Mouse (Mus musculus) kidney, postnatal 0 days (tissue): ENCODE results near the gene Arhgap27. TPM values are rescaled to one million over a fixed set of nuclear protein-coding genes. Genes with fewer than 3 reads are reported as not detected.
A peak's percentile ranks its signal among the peaks of the same experiment; 100 is the strongest.
"Not testable (repeated sequence)": the region's sequence is repeated elsewhere in the genome, so short reads cannot be mapped to it uniquely, and the experiment has no call there.

Experiments used
- ATAC-seq: fragments of 200-750 bp; cut with Nextera tagmentation; replicated peaks from 2 replicates; pipeline ENCODE4 v1.8.0; 2017; ENCODE audit warnings: low read depth, moderate number of reproducible peaks, moderate TSS enrichment, moderate library complexity; ENCODE audit not compliant: low FRiP score
- DNase-seq: peaks from one replicate; pipeline ENCODE4 v3.0.0-alpha.2; 2016; ENCODE audit warnings: low spot score
- H3K27ac ChIP-seq: fragments of 300-500 bp; sonication (generic); 2 replicates; pipeline ENCODE4 v1.5.1; 2014; ENCODE audit warnings: mild to moderate bottlenecking
- H3K27me3 ChIP-seq: fragments of 300-500 bp; sonication (generic); 2 replicates; pipeline ENCODE4 v1.6.1; 2014; ENCODE audit warnings: low read length, mixed read lengths; ENCODE audit not compliant: insufficient read depth
- H3K36me3 ChIP-seq: fragments of 300-500 bp; sonication (generic); 2 replicates; pipeline ENCODE4 v1.6.1; 2014; ENCODE audit warnings: low read length, mixed read lengths; ENCODE audit not compliant: insufficient read depth
- H3K4me1 ChIP-seq: fragments of 300-500 bp; sonication (generic); replicated peaks from 2 replicates; pipeline ENCODE4 v1.6.1; 2014; ENCODE audit warnings: antibody characterized with exemption, low read length, mixed read lengths; ENCODE audit not compliant: insufficient read depth
- H3K4me2 ChIP-seq: fragments of 300-500 bp; sonication (generic); 2 replicates; pipeline ENCODE4 v1.6.1; 2014; ENCODE audit warnings: mild to moderate bottlenecking, low read length, moderate library complexity, mixed read lengths
- H3K4me3 ChIP-seq: fragments of 300-500 bp; sonication (generic); replicated peaks from 2 replicates; pipeline ENCODE4 v1.5.1; 2014; ENCODE audit warnings: low read depth, low read length
- H3K9ac ChIP-seq: fragments of 300-500 bp; sonication (generic); 2 replicates; pipeline ENCODE4 v1.6.1; 2014; ENCODE audit warnings: low read depth, low read length
- H3K9me3 ChIP-seq: fragments of 300-500 bp; sonication (generic); replicated peaks from 2 replicates; pipeline ENCODE4 v1.6.1; 2016; ENCODE audit warnings: low read length, inconsistent platforms, mixed read lengths
- CTCF ChIP-seq: IDR thresholded peaks from 2 replicates; pipeline ENCODE4 v1.5.1; 2016; ENCODE audit warnings: antibody characterized with exemption, low read depth, mild to moderate bottlenecking, moderate library complexity
- WGBS: fragments of 180-500 bp; shearing (Covaris S2); extraction: QIAGEN DNeasy Blood & Tissue Kit; methylation state at CpG from one replicate; pipeline ENCODE4 v1.1.7; 2014; 5-methylcytosine and 5-hydroxymethylcytosine counted together
- polyA plus RNA-seq: library from polyadenylated mRNA; unstranded; fragments of >200 nt; fragmentation: Nextera tagmentation; extraction: Ambion mirVana; gene quantifications from 2 replicates; pipeline ENCODE4 v1.2.1, GENCODE M21; 2015

Arhgap27 gene
- polyA plus RNA-seq, 1 experiment from 2014 or later = 16.6 TPM

GRCm38 (mm10) chr11:103330651-103331319 lies 32.7 kb downstream of the Arhgap27 start:
- H3K9ac ChIP-seq = no peak overlapping the region
- H3K36me3 ChIP-seq = no peaks in the 10 kb centered on the region
- no peak overlapping the region for H3K27ac ChIP-seq
- WGBS = 68% methylated on average over 7 of the region's 7 CpGs
- DNase-seq (no peak), ATAC-seq (no peak)
- 0 out of 2 replicates have a peak, but pooled peaks cover 3% of the 10 kb centered on the region for H3K27me3 ChIP-seq
- no peak overlapping the region for H3K4me2 ChIP-seq
- no peaks in the 10 kb centered on the region for H3K9me3 ChIP-seq
- TF ChIP-seq CTCF = peak; percentile 18; the same call in 1 of the 2 replicates
- no peak overlapping the region for H3K4me3 ChIP-seq
- H3K4me1 ChIP-seq = no peaks in the 10 kb centered on the region

GRCm38 (mm10) chr11:103326950-103327349 lies 36.5 kb downstream of the Arhgap27 start:
- no peaks in the 10 kb centered on the region for H3K9me3 ChIP-seq
- H3K27ac ChIP-seq = no peak overlapping the region
- H3K4me2 ChIP-seq = no peak overlapping the region
- WGBS = 13% methylated on average over 5 of the region's 5 CpGs
- H3K9ac ChIP-seq = no peak overlapping the region
- H3K27me3 ChIP-seq = no peaks in the 10 kb centered on the region
- no peaks in the 10 kb centered on the region for H3K4me1 ChIP-seq
- H3K4me3 ChIP-seq = no peak overlapping the region
- ATAC-seq (no peak), DNase-seq (peak; percentile 80)
- peak; percentile 93 for TF ChIP-seq CTCF
- no peaks in the 10 kb centered on the region for H3K36me3 ChIP-seq

- H3K4me3 ChIP-seq = no peak overlapping the region
- H3K4me1 ChIP-seq = no peaks in the 10 kb centered on the region
- peak; percentile 89 for TF ChIP-seq CTCF
- H3K27me3 ChIP-seq = no peaks in the 10 kb centered on the region
- 9% methylated on average over 8 of the region's 8 CpGs for WGBS
- ATAC-seq (no peak), DNase-seq (peak; percentile 89)
- no peak overlapping the region for H3K9ac ChIP-seq
- no peak overlapping the region for H3K27ac ChIP-seq
- no peak overlapping the region for H3K4me2 ChIP-seq
- no peaks in the 10 kb centered on the region for H3K9me3 ChIP-seq
- H3K36me3 ChIP-seq = no peaks in the 10 kb centered on the region
Observed at GRCm38 (mm10) chr11:103325172-103325571, 38.3 kb downstream of the Arhgap27 start.

GRCm38 (mm10) chr11:103324723-103325122 lies 38.8 kb downstream of the Arhgap27 start:
- Histone ChIP-seq H3K4me2 (no peak overlapping the region), H3K27me3 (no peaks in the 10 kb centered on the region), H3K4me3 (no peak overlapping the region), H3K9me3 (no peaks in the 10 kb centered on the region), H3K27ac (no peak overlapping the region), H3K36me3 (no peaks in the 10 kb centered on the region), H3K9ac (no peak overlapping the region), H3K4me1 (no peaks in the 10 kb centered on the region)
- 45% methylated on average over 13 of the region's 13 CpGs for WGBS
- no peak for DNase-seq
- no peak for TF ChIP-seq CTCF
- no peak for ATAC-seq

- H3K36me3 ChIP-seq, H3K4me1 ChIP-seq, H3K9me3 ChIP-seq, DNase-seq, ATAC-seq, H3K27me3 ChIP-seq, H3K4me3 ChIP-seq, H3K27ac ChIP-seq, H3K4me2 ChIP-seq, H3K9ac ChIP-seq: not testable (repeated sequence)
- WGBS = 43% methylated on average over 4 of the region's 4 CpGs
Observed at GRCm38 (mm10) chr11:103322832-103323231, 40.7 kb downstream of the Arhgap27 start.

GRCm38 (mm10) chr11:103320646-103321045 lies 42.8 kb downstream of the Arhgap27 start:
- no peak for TF ChIP-seq CTCF
- Histone ChIP-seq H3K4me1 (0 out of 2 replicates have a peak, but pooled peaks cover 3% of the 10 kb centered on the region), H3K27me3 (no peaks in the 10 kb centered on the region), H3K4me2 (no peak overlapping the region), H3K36me3 (no peaks in the 10 kb centered on the region), H3K9ac (no peak overlapping the region), H3K4me3 (no peak overlapping the region), H3K27ac (no peak overlapping the region), H3K9me3 (no peaks in the 10 kb centered on the region)
- 51% methylated on average over 4 of the region's 4 CpGs for WGBS
- ATAC-seq (no peak), DNase-seq (no peak)

GRCm38 (mm10) chr11:103320196-103320595 lies 43.3 kb downstream of the Arhgap27 start:
- Histone ChIP-seq H3K9me3 (no peaks in the 10 kb centered on the region), H3K27me3 (no peaks in the 10 kb centered on the region), H3K27ac (no peak overlapping the region), H3K36me3 (no peaks in the 10 kb centered on the region), H3K4me1 (peaks cover 5% of the 10 kb centered on the region; the same call in 1 of the 2 replicates), H3K4me3 (no peak overlapping the region), H3K9ac (no peak overlapping the region), H3K4me2 (no peak overlapping the region)
- ATAC-seq (no peak), DNase-seq (no peak)
- TF ChIP-seq CTCF = no peak
- WGBS = 83% methylated on average over 8 of the region's 8 CpGs
